Mouse (Mus musculus) ES-Bruce4 (cell line): ENCODE measurements at regions not wholly inside any gene's neighbourhood (a gene's known extent, or its start where the extent isn't known, plus 50 kb on each side); places are given as distances from the start of the nearest gene placed in this dataset.

Experiments used
- H3K27ac ChIP-seq: 2 replicates; pipeline ENCODE4 v1.5.1; 2012; ENCODE audit warnings: low read length, inconsistent platforms; ENCODE audit not compliant: insufficient read depth
- H3K27me3 ChIP-seq: 2 replicates; pipeline ENCODE4 v1.6.1; 2012; ENCODE audit warnings: mild to moderate bottlenecking, low read length, inconsistent platforms; ENCODE audit not compliant: control insufficient read depth, poor library complexity, insufficient read depth, severe bottlenecking
- H3K36me3 ChIP-seq: 2 replicates; pipeline ENCODE4 v1.6.1; 2012; ENCODE audit warnings: inconsistent platforms, mild to moderate bottlenecking, low read length, moderate library complexity; ENCODE audit not compliant: control insufficient read depth, poor library complexity, insufficient read depth, severe bottlenecking
- H3K4me1 ChIP-seq: one replicate; pipeline ENCODE4 v1.8.1; 2011; ENCODE audit warnings: low read length; ENCODE audit not compliant: control insufficient read depth, insufficient read depth
- H3K4me3 ChIP-seq: 2 replicates; pipeline ENCODE4 v1.5.1; 2011; ENCODE audit warnings: low read depth, mild to moderate bottlenecking, low read length
- H3K9ac ChIP-seq: 2 replicates; pipeline ENCODE4 v1.6.1; 2012; ENCODE audit warnings: low read depth, mild to moderate bottlenecking, inconsistent platforms; ENCODE audit not compliant: poor library complexity, severe bottlenecking
- H3K9me3 ChIP-seq: replicated peaks from 2 replicates; pipeline ENCODE4 v1.6.1; 2012; ENCODE audit warnings: mild to moderate bottlenecking, low read length, inconsistent platforms; ENCODE audit not compliant: control insufficient read depth, poor library complexity, insufficient read depth, severe bottlenecking
- CTCF ChIP-seq: IDR thresholded peaks from one replicate; pipeline ENCODE4 v1.8.1; 2011; ENCODE audit warnings: low read depth, low read length
- EP300 ChIP-seq: IDR thresholded peaks from 2 replicates; pipeline ENCODE4 v1.6.1; 2011; ENCODE audit warnings: low read depth, low read length; ENCODE audit not compliant: insufficient read depth
- POLR2A ChIP-seq: IDR thresholded peaks from one replicate; pipeline ENCODE4 v1.8.1; 2011; ENCODE audit warnings: low read length; ENCODE audit not compliant: insufficient read depth

DNA sequence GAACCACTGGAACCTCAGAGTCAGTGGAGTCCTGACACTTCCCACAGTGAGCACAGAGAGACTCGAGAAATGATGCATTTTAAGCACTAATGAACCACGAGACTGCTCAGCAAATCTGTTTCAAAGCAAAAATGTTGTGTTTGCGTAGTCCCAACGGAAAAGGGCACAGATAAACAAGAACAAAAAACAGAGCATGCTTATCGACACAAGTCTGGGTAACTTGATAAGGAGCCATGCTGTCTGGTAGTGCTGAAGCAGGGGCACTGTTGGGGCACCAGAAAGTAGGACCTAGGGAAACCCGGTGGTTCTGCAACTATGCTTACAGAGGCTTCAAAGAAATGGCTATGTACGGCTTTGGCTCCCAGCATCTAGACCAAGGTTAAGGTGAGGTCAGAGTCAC is 172.7 kb upstream of the Hes1 start:
- Histone ChIP-seq H3K9me3 (no peaks in the 10 kb centered on the region), H3K27ac (no peak overlapping the region), H3K9ac (no peak overlapping the region), H3K27me3 (no peaks in the 10 kb centered on the region), H3K4me3 (no peak overlapping the region), H3K4me1 (no peaks in the 10 kb centered on the region), H3K36me3 (no peaks in the 10 kb centered on the region)
- no peak for TF ChIP-seq EP300
- TF ChIP-seq CTCF, result no peak
- TF ChIP-seq POLR2A, result no peak

DNA sequence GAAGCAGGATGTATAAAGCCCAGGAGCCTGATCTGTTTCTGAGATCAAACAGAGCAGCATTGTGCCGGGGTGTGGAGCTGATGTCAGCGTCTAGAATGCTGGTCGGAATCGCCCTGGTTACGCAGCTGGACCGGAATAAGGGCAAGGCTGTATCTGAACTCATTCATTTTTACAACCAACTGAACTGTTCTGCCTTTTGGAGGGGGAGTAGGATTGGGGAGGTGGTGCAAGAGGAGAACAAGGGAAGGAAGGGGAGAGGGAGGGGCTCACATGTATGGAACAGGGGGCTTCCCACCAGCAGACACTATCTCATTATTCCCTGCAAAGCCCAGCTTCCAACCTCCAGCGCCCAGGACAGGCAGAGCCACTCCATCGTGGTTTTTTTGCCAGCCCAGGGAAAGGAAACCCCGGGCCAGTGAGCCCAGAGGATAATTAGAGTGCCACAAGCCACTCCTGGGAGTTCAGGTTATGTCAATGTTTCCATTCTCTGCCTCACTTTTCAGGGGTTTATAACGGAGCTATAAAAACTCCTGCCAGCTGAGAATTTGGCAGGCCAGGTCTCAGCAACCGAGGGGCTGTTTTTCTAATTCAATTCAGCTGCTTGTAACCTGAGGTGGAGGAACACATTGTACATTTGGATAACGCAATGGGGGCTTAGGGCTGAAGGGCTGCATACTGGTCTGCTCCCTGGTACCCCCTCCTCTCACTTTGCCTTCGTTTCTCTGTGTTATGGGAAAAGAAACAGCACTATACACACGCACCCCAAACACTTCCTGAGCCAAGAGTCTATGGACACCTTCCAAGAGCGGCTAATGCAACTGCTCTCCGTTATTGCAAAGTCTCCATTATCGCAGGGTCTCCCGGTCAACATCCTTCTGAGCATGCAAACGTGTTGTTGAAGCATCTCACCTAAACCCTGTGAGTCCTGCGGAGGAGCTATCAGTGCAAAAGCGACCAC is 170.0 kb upstream of the Hes1 start:
- Histone ChIP-seq H3K9me3 (no peaks in the 10 kb centered on the region), H3K4me3 (no peak overlapping the region), H3K27me3 (no peaks in the 10 kb centered on the region), H3K9ac (no peak overlapping the region), H3K4me1 (no peaks in the 10 kb centered on the region), H3K36me3 (no peaks in the 10 kb centered on the region), H3K27ac (no peak overlapping the region)
- no peak for TF ChIP-seq EP300
- no peak for TF ChIP-seq CTCF
- no peak for TF ChIP-seq POLR2A

DNA sequence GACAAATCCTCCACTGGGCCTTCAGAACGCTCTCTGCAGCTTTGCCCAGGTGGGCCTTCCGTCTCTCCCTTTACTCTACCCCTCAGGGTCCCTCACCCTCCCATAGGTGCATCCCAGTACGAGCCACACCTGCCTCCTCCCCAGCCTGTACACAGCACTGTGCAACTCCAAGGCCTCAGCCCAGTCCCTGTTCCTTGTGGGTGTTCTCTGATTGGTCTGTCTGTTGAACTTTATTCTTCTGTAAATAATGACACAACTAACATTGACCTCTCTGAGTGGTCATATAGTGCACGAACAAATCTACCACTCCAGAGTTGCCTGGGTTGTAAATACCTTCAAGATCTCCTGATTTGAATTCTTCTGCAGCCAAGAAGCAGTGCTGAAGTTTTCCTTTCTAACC is 167.8 kb upstream of the Hes1 start:
- H3K4me1 ChIP-seq, result no peaks in the 10 kb centered on the region
- H3K9ac ChIP-seq, result no peak overlapping the region
- H3K36me3 ChIP-seq, result no peaks in the 10 kb centered on the region
- H3K4me3 ChIP-seq, result no peak overlapping the region
- no peak for TF ChIP-seq EP300
- no peak for TF ChIP-seq POLR2A
- TF ChIP-seq CTCF, result no peak
- H3K27me3 ChIP-seq, result no peaks in the 10 kb centered on the region
- H3K27ac ChIP-seq, result no peak overlapping the region
- H3K9me3 ChIP-seq, result no peaks in the 10 kb centered on the region

DNA sequence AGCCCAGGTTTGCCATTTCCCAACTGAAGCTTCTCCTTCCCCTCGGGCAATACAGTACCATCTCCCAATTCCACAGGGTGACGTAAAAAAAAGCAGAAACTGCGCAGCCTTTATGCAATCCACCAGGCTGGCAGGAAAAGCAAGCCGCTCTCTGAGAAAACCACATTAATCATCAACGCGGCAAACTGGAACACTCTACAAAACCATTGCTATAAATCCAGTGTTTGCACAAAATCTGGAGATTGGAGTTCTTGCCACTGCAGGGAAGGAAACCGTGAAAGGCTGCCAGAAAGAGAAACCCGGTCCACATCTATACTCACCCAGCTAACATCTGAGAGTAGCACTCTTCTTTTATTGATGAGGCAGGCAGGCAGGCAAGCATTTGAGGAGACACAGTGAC is 160.7 kb upstream of the Hes1 start:
- no peaks in the 10 kb centered on the region for H3K36me3 ChIP-seq
- no peak overlapping the region for H3K4me3 ChIP-seq
- no peaks in the 10 kb centered on the region for H3K27me3 ChIP-seq
- TF ChIP-seq EP300, result no peak
- no peak for TF ChIP-seq CTCF
- TF ChIP-seq POLR2A, result no peak
- no peaks in the 10 kb centered on the region for H3K4me1 ChIP-seq
- no peak overlapping the region for H3K27ac ChIP-seq
- no peak overlapping the region for H3K9ac ChIP-seq
- H3K9me3 ChIP-seq, result no peaks in the 10 kb centered on the region

DNA sequence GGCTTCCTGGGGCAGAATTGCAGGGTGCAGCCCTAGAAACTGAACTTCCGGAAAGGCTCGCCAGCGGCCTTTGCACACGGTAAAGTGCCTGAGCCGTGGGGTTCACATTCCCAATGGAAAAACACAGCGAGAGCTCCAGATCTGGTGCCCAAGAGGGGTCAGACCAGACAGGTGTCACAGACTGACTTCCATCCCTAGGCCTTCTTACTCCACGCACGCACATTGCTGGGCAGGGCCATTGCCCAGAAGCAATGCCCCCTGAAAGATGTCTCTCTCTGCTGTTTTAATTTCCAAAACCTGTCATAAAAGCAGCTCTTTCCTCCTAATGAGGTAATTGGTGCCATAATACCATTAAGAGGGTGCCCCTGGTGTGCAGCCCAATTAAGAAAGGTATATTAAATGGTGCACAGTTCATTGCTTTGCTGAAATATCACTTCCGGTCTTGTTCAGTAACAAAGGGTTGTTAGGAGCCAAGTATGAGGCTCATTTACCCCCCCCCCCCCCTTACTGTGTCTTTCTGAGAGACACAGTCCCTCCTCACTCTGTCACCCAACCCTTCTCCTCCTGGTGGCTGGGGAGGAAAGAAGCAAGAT is 159.9 kb upstream of the Hes1 start:
- Histone ChIP-seq H3K9ac (no peak overlapping the region), H3K27ac (no peak overlapping the region), H3K4me1 (no peaks in the 10 kb centered on the region), H3K36me3 (no peaks in the 10 kb centered on the region), H3K9me3 (no peaks in the 10 kb centered on the region), H3K4me3 (no peak overlapping the region), H3K27me3 (no peaks in the 10 kb centered on the region)
- TF ChIP-seq POLR2A (no peak), CTCF (no peak), EP300 (no peak)

DNA sequence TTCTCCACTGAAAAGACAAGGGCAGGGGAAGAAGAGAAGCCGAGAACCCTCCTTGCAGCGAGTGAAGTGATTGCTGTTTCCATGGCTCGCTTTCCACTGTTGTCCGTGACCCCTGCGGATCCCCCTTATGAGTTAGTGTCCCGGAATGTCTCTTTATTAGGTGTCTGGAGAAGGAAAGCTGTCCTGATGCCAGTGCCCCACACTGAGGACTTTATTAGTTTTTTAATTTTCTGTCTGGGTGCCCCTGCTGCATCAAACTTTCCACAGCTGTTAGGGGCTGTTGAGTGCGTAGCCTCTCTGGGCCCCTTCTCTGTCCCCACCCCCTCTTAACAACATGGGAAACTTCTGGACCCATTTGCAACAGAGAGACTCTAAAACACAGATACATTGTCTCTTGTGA is 156.9 kb upstream of the Hes1 start:
- TF ChIP-seq POLR2A (no peak), CTCF (no peak), EP300 (no peak)
- H3K27me3 ChIP-seq, result no peaks in the 10 kb centered on the region
- no peak overlapping the region for H3K9ac ChIP-seq
- no peaks in the 10 kb centered on the region for H3K9me3 ChIP-seq
- no peak overlapping the region for H3K27ac ChIP-seq
- H3K36me3 ChIP-seq, result no peaks in the 10 kb centered on the region
- no peak overlapping the region for H3K4me3 ChIP-seq
- no peaks in the 10 kb centered on the region for H3K4me1 ChIP-seq
